Mouse (Mus musculus): Measurements from ENCODE around the gene Prss46. TPM values are rescaled to one million over a fixed set of nuclear protein-coding genes. Genes with fewer than 3 reads are reported as not detected.

The Prss46 gene
- total RNA-seq, 2 experiments from 2014 or later = not detected

DNA sequence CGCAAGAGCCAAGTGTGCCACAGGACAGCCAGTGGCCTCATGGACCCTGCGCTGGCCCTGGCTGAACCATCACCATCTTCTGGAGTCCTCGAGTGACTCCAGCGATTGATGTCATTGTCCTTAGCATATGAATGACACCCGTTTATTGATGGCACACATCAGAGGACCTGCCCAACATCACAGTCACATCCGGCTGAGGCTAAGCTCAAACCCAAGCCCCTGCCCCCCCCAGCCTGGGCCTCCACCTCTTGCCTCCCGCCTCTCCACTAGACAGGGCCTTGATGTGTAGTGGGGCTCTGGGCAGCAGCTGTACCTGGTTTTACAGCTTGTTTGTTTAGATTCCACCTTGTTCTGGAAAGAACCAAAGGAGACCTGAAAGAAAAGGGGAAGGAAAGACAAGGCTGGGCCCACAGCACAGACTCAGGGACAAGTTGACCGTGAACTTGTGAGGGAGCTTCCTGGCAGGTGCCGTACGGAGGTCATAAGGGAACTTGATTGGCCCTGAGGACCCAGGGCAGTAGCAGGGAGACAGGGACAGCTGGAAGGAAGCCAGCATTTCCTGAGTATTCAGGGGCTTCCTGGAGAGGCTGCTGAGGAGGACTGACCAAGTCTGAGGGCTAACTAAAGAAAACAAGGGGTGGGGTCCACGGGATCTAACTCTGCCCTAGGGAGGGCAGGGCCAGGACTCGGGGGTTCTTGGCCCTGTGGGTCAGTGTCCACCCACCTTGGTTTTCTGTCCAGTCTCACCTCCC lies 46.9 kb downstream of the Prss46 start:
- no peak for ATAC-seq (replicated peaks; ENCODE audit: low FRiP score, low TSS enrichment, poor library complexity, severe bottlenecking)

DNA sequence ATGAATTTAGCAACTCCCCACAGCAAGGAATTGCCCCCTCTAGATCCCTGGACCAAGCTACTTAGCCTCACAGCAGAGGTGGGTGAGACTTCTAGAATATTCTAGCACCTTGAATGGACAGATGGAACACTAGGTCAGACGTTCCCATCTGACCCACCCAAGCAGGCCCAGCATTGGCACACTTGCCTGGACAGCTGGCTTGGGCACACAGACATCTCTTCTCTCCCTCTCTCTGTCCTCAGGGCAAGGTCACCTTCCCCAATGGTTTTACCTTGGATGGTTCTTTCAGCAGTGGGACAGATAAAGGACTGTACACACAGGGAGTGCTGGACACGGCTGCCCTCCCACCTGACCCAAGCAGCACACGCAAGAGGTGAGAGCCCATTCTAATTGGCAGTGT lies 48.2 kb downstream of the Prss46 start:
- no peak for ATAC-seq (replicated peaks; ENCODE audit: low FRiP score, low TSS enrichment, poor library complexity, severe bottlenecking)

DNA sequence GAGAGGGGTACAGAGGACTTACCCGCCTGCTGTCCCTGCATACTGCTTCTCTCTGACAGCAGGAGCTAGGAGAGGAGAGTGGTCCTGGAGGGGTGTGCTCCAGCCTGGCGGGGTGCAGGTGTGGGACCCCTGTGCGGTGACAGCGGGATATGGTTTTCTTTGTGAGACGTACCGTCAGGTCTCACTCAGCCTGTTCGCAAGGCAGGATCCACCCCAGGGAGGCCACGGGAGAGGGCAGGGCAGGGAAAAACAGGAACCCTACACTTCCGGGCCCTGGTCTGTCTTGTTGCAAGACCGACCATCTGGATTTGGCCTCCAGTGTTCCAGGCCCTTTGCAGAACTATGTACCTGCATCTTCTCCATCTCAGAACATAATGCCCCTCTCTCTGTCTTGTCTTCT lies 49.1 kb downstream of the Prss46 start:
- ATAC-seq (replicated peaks; ENCODE audit: low FRiP score, low TSS enrichment, poor library complexity, severe bottlenecking) = no peak

DNA sequence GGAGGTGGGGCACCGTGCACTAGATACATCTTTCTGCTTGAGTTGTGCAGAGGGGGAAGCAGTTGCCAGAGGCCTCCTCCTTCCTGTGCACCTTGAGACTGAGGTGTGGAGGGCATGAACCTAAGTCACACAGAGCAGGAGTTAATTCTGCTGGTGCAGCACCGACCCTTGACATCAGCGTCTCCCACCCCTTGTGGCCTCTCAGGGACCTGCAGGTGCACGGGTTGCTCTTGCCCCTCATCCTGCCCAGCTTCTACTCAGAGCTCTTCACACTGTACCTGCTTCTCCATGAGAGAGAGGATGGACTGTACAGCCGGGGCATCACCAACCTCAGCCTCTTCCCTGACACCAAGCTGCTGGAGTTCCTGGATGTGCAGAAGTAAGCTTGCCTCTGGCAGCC lies 51.2 kb downstream of the Prss46 start:
- peak; percentile 31; the same call in 1 of the 2 replicates for ATAC-seq (replicated peaks; ENCODE audit: low FRiP score, low TSS enrichment, poor library complexity, severe bottlenecking)

DNA sequence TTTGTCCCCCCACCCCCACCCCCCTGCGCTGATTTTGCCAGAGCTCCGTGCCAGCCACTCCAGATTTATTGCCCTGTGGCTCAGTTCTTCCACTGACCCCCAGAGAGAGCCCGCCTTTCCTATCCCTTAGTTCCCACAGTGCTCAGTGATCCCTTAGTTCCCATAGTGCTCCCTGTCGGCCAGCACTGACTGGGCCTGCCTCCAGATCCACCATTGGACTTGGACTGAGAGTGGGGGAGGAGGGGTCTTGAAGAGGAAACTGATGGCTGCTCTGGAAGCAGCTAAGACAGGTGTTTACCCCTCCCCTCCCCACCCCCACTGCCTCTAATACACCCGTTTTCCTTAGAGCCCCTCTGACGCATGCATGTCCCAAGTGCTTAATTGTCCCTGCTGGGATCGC lies 51.7 kb downstream of the Prss46 start:
- ATAC-seq (replicated peaks; ENCODE audit: low FRiP score, low TSS enrichment, poor library complexity, severe bottlenecking) = no peak

DNA sequence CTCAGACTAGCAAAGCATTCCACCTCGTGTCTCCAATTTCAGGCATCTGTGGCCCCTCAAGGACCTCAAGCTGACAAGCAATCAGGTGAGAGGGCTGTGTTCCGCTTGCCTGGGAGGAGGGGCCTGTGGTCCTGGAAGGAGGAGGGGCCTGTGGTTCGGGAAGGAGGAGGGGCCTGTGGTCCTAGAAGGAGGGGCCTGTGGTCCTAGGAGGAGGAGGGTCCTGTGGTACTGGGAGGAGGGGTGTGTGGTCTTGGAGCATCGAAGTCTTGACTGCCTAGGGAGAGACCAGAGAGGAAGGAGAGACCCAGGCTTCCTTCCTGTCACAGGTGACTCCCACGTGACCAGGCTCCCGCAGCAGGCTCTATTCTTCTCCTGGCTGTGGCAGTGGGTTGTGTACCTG lies 52.3 kb downstream of the Prss46 start:
- no peak for ATAC-seq (replicated peaks; ENCODE audit: low FRiP score, low TSS enrichment, poor library complexity, severe bottlenecking)

DNA sequence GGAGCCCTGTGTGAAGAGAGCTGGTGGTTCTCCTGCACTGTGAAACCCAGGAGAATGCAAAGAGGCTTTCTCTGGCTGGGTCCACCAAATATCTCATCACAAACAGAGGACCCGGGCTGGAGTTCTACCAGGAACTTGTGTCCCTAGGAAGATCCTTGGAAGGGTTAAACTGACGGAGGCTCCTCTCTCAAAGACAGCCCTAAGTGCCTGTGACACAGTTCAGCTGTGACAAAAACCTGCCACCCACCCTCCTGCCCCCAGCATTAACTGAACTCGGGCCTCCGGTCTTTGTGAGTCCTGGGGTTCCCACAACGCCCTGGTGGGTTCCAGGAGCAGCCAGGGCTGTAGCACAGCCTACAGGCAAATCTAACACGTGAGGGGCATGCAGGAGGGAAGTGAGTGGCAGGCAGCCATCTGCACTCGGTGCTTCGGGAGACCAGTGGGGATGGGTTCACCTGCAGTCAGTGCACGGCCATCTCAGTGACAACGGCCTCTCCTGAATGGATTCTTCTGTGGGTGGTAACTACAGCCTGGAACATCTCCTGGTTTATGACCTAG lies 55.2 kb downstream of the Prss46 start:
- ATAC-seq (replicated peaks; ENCODE audit: low FRiP score, low TSS enrichment, poor library complexity, severe bottlenecking) = no peak

DNA sequence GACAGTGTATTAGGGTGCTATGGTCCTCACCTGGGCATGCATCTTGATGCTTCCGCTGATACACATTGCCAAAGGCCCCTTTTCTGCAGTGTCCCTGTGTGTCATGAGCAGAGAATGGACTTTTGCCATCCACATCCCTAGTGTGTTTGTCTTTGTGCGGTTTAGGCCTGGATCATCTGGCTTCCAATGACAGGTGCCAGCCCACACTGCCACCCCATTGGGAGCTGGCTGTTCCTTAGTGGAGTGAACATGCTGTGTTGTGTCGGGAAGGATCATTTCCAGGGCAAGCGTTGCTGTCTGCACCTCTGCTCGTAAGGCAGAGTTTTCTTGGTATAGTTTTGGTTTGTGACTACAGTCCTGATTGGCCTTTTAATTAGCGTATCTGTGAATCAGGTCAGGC lies 56.9 kb downstream of the Prss46 start:
- ATAC-seq (replicated peaks; ENCODE audit: low FRiP score, low TSS enrichment, poor library complexity, severe bottlenecking) = no peak

DNA sequence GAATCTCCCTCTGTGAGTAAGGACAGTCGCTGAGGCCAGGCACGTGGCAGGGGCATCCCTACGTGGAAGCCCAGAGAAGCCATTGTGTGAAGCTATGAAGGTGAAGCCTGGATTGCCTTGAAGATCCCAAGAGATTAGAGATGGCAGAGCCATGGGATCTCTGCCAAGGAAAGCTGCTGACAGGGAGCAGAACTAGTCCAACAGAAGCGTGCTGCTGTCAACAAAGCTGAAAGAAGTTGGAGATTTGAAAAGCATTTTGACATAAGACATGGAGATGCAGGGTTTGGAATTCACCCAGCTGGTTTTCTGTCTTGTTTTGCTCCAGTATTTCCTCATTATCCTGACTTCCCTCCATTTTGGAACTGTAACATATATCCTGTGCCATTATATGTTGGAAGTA lies 58.0 kb downstream of the Prss46 start:
- ATAC-seq (replicated peaks; ENCODE audit: low FRiP score, low TSS enrichment, poor library complexity, severe bottlenecking) = no peak

Other genes starting within 250 kb of the Prss46 start
- 2.1 TPM in 1 of 2 replicates, not detected in the other for gene Nradd, start 220.1 kb upstream of the Prss46 start, total RNA-seq (2014; fragmentation: Nextera tagmentation)
- 0.14 and 2.8 TPM in 2 replicates for gene Nradd, start 220.1 kb upstream of the Prss46 start, total RNA-seq (2017)
- gene Nbeal2, start 190.3 kb upstream of the Prss46 start, total RNA-seq (2014; fragmentation: Nextera tagmentation) = 9.1 and 11.9 TPM in 2 replicates
- 3.7 and 6.8 TPM in 2 replicates for gene Nbeal2, start 190.3 kb upstream of the Prss46 start, total RNA-seq (2017)
- gene Ccdc12, start 188.0 kb upstream of the Prss46 start, total RNA-seq (2014; fragmentation: Nextera tagmentation) = 92.6 and 110 TPM in 2 replicates
- gene Ccdc12, start 188.0 kb upstream of the Prss46 start, total RNA-seq (2017) = 70.8 and 132 TPM in 2 replicates
- gene Myl3, start 102.6 kb upstream of the Prss46 start, total RNA-seq (2014; fragmentation: Nextera tagmentation) = not detected in 2 replicates
- gene Myl3, start 102.6 kb upstream of the Prss46 start, total RNA-seq (2017) = not detected in 2 replicates
- gene Pth1r, start 97.4 kb upstream of the Prss46 start, total RNA-seq (2014; fragmentation: Nextera tagmentation) = not detected in 2 replicates
- not detected in 2 replicates for gene Pth1r, start 97.4 kb upstream of the Prss46 start, total RNA-seq (2017)
- not detected in 2 replicates for gene Prss42, start 46.3 kb upstream of the Prss46 start, total RNA-seq (2014; fragmentation: Nextera tagmentation)
- not detected in 2 replicates for gene Prss42, start 46.3 kb upstream of the Prss46 start, total RNA-seq (2017)
- not detected in 2 replicates for gene Prss44, start 30.5 kb upstream of the Prss46 start, total RNA-seq (2014; fragmentation: Nextera tagmentation)
- gene Prss44, start 30.5 kb upstream of the Prss46 start, total RNA-seq (2017) = not detected in 2 replicates
- gene Prss43, start 17.8 kb upstream of the Prss46 start, total RNA-seq (2014; fragmentation: Nextera tagmentation) = not detected in 2 replicates
- gene Prss43, start 17.8 kb upstream of the Prss46 start, total RNA-seq (2017) = not detected in 2 replicates
- not detected in 2 replicates for gene Prss45, start 9.9 kb upstream of the Prss46 start, total RNA-seq (2014; fragmentation: Nextera tagmentation)
- not detected in 2 replicates for gene Prss45, start 9.9 kb upstream of the Prss46 start, total RNA-seq (2017)
- 37.4 and 42.3 TPM in 2 replicates for gene Prss50, start 13.5 kb downstream of the Prss46 start, total RNA-seq (2014; fragmentation: Nextera tagmentation)
- gene Prss50, start 13.5 kb downstream of the Prss46 start, total RNA-seq (2017) = 16.5 and 28.2 TPM in 2 replicates
- gene Als2cl, start 35.4 kb downstream of the Prss46 start, total RNA-seq (2014; fragmentation: Nextera tagmentation) = 3.7 TPM in 1 of 2 replicates, not detected in the other
- 0.66 and 1.0 TPM in 2 replicates for gene Als2cl, start 35.4 kb downstream of the Prss46 start, total RNA-seq (2017)
- 0.94 TPM in 1 of 2 replicates, not detected in the other for gene Tmie, start 35.6 kb downstream of the Prss46 start, total RNA-seq (2014; fragmentation: Nextera tagmentation)
- gene Tmie, start 35.6 kb downstream of the Prss46 start, total RNA-seq (2017) = 0.88 TPM in 1 of 2 replicates, not detected in the other
- not detected in 2 replicates for gene Fam240a, start 72.4 kb downstream of the Prss46 start, total RNA-seq (2014; fragmentation: Nextera tagmentation)
- not detected in 2 replicates for gene Fam240a, start 72.4 kb downstream of the Prss46 start, total RNA-seq (2017)
- gene Tdgf1, start 101.7 kb downstream of the Prss46 start, total RNA-seq (2014; fragmentation: Nextera tagmentation) = not detected in 2 replicates
- gene Tdgf1, start 101.7 kb downstream of the Prss46 start, total RNA-seq (2017) = not detected in 2 replicates
- gene Lrrc2, start 107.0 kb downstream of the Prss46 start, total RNA-seq (2014; fragmentation: Nextera tagmentation) = 1.2 TPM in 1 of 2 replicates, not detected in the other
- gene Lrrc2, start 107.0 kb downstream of the Prss46 start, total RNA-seq (2017) = 0.72 TPM in 1 of 2 replicates, not detected in the other
- gene Rtp3, start 146.1 kb downstream of the Prss46 start, total RNA-seq (2014; fragmentation: Nextera tagmentation) = not detected in 2 replicates
- gene Rtp3, start 146.1 kb downstream of the Prss46 start, total RNA-seq (2017) = not detected in 2 replicates
- gene Ltf, start 174.8 kb downstream of the Prss46 start, total RNA-seq (2014; fragmentation: Nextera tagmentation) = 126 TPM in 1 of 2 replicates, not detected in the other
- gene Ltf, start 174.8 kb downstream of the Prss46 start, total RNA-seq (2017) = 5.8 and 33.5 TPM in 2 replicates
- gene Ccrl2, start 213.0 kb downstream of the Prss46 start, total RNA-seq (2014; fragmentation: Nextera tagmentation) = 0.82 and 1.8 TPM in 2 replicates
- gene Ccrl2, start 213.0 kb downstream of the Prss46 start, total RNA-seq (2017) = 1.8 and 3.1 TPM in 2 replicates

All from megakaryocyte-erythroid progenitor cell, adult 5-6 weeks (primary cell).